Mouse (Mus musculus) olfactory bulb, adult 2 months (tissue): ENCODE measurements around the gene Fam83f. TPM values are rescaled to one million over a fixed set of nuclear protein-coding genes. Genes with fewer than 3 reads are reported as not detected.

Source experiments
- H3K27ac ChIP-seq: fragments of 200-500 bp; 2 replicates; pipeline ENCODE4 v1.5.1; 2012; ENCODE audit warnings: low read depth, low read length; ENCODE audit not compliant: insufficient read depth
- H3K4me1 ChIP-seq: fragments of 200-500 bp; 2 replicates; pipeline ENCODE4 v1.6.1; 2012; ENCODE audit warnings: low read length; ENCODE audit not compliant: control insufficient read depth, insufficient read depth
- H3K4me3 ChIP-seq: fragments of 200-500 bp; 2 replicates; pipeline ENCODE4 v1.5.1; 2012; ENCODE audit warnings: mild to moderate bottlenecking, low read depth, low read length, moderate library complexity; ENCODE audit not compliant: insufficient read depth
- CTCF ChIP-seq: fragments of 200-500 bp; IDR thresholded peaks from 2 replicates; pipeline ENCODE4 v1.5.1; 2012; ENCODE audit warnings: low read depth, mild to moderate bottlenecking, low read length, moderate library complexity; ENCODE audit not compliant: insufficient read depth
- POLR2A ChIP-seq: fragments of 200-500 bp; IDR thresholded peaks from 2 replicates; pipeline ENCODE4 v1.6.1; 2012; ENCODE audit warnings: mild to moderate bottlenecking, low read depth, low read length, moderate library complexity; ENCODE audit not compliant: insufficient read depth
- WGBS: fragments of 180-500 bp; shearing (Covaris S2); methylation state at CpG from one replicate; pipeline ENCODE4 v1.1.7; 2018; 5-methylcytosine and 5-hydroxymethylcytosine counted together
- polyA plus RNA-seq: library from polyadenylated mRNA; stranded (reverse); fragments of >200 nt; gene quantifications from 2 replicates; pipeline ENCODE4 v1.2.4, GENCODE M21; 2012; ENCODE audit warnings: low replicate concordance; ENCODE audit not compliant: missing spikeins, insufficient read depth, insufficient read length

Fam83f gene
- polyA plus RNA-seq, 1 experiment = not detected

DNA sequence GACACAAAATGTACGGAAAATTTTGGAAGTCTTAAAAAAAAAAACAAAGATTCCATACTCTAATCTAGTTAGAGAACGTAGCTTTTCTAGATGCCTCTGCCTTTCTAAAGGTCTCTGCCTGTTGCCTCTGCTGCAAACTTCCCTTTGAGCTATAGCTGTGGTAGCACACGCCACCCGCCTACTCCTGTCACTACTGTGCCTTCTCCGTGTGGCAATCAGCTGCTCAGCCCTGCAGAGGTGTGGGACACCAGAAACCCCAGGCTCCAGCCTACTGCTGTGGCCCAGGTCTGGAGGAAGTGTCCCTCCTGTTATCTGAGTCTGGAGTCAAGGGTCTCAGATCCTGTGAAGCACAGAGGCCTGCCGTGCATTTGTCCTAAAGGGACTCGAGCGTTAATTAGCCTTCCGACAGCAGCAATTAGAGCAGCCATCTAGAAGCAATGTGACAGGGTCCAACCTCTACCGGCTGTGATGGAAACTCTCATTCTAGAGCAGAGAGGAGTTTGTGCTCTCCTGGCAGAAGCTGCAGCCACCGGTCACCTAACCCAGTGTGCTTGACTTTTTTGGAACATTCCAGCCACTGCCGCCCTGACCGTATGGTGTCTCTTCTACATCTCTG is 34.8 kb upstream of the Fam83f start:
- 49% methylated on average over 13 of the region's 13 CpGs for WGBS

DNA sequence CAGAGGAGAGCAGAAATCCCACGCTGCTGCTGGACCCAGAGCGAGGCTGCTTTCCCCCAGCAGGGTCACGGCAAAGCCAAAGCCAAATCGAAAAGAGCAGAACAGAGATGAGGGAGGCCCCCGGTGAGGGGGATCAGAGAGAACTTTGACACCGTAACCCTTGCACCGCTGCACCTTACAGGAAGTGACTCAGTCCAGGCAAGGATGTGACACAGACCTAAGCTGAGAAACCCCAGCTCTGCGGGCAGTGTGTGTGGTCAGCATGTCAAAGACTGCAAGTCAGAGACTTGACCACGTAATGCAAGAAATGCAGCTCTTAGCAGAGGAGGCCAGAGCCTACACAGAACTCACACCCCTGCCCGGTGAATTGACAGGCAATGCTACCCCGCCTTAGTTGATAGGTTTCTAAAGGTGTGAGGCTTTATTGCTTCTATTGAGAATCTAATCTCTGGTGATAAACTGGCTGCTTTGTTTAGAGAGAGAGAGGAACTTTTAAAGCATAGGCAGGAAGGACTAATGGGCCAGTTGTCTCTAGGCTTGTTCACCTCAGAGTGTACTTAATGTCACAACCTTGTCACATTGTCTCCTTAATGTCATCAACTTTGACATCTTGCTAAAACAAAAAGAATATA is 32.5 kb upstream of the Fam83f start:
- TF ChIP-seq POLR2A = no peak
- no peak for TF ChIP-seq CTCF
- no peak overlapping the region for H3K4me3 ChIP-seq
- peaks cover 23% of the 10 kb centered on the region for H3K4me1 ChIP-seq
- WGBS = 77% methylated on average over 11 of the region's 11 CpGs
- H3K27ac ChIP-seq = no peak overlapping the region

More for the DNA sequence above, 34.8 kb upstream of the Fam83f start:
- Histone ChIP-seq H3K4me3 (no peak overlapping the region), H3K27ac (0 out of 2 replicates have a peak overlapping the region, but pooled peaks have one; percentile 2), H3K4me1 (peaks cover 28% of the 10 kb centered on the region)
- TF ChIP-seq POLR2A (no peak), CTCF (no peak)

DNA sequence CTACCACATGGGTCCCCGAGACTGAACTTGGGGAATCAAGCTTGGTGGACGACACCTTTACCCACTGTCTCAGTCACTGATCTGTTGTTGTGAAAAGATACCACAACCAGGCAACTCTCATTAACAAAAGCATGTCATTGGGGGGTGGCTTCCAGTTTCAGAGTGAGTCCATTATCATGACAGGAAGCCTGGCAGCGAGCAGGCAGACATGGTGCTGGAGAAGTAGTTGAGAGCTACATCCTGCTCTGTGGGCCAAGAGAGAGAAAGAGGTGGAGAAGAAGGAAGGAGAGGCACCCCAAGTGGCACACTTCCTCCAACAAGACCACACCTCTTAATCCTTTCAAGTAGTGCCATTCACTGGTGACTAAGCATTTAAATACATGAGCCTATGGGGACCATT is 31.8 kb upstream of the Fam83f start:
- WGBS = 97% methylated on average over 3 of the region's 3 CpGs
- H3K4me1 ChIP-seq = peaks cover 23% of the 10 kb centered on the region
- H3K27ac ChIP-seq = no peak overlapping the region
- TF ChIP-seq POLR2A (no peak), CTCF (no peak)
- no peak overlapping the region for H3K4me3 ChIP-seq

DNA sequence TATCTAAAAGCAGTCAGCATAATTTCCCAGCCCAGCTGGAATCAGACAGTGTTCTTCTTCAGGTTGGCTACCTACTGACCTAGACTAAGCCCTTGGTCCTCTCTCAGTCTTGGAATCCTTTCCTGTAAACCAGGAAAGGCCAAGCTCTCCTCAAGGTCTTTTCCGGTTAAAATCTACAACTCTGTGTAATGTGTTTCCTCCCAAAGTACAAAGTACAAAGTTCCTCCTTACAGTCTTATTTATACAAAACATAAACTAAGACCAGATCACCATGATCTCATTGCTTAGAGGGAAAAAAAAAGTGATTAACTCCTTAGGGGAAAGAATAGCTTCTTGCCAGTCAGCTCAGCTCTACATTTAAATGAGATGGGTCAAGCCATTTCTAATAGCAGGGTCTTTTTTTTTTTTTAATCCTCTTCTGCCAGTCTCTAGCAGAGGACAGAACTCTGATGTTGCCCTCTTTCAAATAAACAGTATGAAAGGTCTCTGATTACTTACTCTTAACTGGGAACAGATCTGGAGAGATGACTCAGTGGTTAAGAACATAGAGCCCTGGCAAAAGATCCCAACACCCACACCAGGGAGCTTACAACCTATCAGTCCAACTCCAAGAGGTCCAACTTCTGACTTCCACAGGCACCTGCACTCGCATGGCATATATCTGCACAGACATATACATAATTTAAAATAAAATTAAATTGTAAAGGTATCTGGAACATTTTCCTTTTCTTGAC is 29.8 kb upstream of the Fam83f start:
- 83% methylated on average over 2 of the region's 2 CpGs for WGBS
- H3K4me3 ChIP-seq = no peak overlapping the region
- 0 out of 2 replicates have a peak overlapping the region, but pooled peaks have one; percentile 15 for H3K27ac ChIP-seq
- TF ChIP-seq CTCF (no peak), POLR2A (no peak)
- H3K4me1 ChIP-seq = peaks cover 17% of the 10 kb centered on the region

DNA sequence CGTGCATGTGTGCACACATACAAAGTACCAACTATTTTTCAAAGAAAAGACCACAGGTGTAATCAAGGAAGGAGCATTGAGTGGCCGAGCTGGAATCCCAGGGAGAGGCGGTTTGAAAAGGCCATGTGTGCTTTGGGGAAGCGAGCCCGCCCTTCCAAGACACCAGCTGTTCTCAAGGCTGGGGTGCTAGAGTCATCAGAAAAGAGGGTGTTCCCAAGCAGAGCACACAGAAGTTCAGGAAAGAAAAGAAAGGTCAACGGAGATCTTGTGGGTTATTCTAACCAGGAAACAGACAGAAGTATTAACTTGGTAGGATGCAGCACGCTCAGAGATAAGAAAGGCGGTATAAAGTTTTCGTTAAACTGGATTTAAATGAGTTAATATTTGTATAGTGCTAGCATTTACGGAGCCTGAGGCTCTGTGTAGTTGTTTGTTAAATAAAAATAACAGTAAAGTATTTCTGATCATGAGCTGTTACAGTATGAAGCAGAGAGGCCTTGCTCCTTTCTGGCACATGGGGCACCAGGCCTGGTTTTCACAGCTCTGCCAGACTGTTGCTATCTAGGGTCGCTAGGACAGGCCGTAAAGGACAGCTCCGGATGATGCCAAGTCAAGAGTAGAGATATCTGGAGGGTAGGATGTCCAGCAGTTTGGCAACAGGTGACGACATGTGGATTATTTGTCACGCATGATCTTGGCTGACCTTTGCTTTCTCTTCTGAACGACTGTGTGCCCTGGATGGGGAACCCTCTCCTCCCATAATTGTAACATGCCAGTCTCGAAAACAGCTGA is 26.4 kb upstream of the Fam83f start:
- Histone ChIP-seq H3K4me3 (no peak overlapping the region), H3K4me1 (peaks cover 36% of the 10 kb centered on the region), H3K27ac (no peak overlapping the region)
- TF ChIP-seq CTCF = no peak
- no peak for TF ChIP-seq POLR2A
- 85% methylated on average over 17 of the region's 17 CpGs for WGBS

DNA sequence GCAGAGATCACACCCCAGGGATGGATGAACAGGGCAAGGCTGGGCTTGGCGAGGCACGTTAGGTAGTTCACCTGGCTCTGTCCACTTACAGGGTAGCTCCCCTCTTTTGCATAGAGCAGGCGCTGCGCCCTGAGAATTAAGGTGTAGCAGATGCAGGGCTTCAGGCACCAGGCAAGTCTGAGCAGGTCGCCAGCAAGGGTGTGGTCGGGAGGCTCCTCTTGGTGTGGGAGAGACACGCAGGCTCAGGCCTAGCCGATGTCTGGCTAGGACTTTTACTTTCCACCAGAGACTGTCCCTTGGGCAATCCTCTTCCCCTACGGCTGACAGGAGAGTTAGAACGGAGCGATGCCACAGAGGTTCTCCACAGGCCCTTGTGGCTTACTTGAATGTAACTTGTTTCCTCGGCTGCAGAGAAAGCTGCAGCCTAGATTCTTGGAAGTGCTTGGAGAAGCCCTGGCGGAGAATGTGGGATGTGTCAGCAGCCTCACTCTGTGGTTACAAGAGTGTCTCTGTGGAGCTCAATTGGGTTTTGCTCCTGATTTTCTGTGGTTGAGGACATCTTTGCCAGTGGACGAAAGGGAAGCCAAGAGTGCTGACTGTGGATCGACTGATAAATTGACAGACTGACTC is 22.6 kb upstream of the Fam83f start:
- TF ChIP-seq CTCF = no peak
- TF ChIP-seq POLR2A = no peak; the same call in 1 of the 2 replicates
- peak overlapping the region; percentile 85 for H3K27ac ChIP-seq
- 68% methylated on average over 15 of the region's 15 CpGs for WGBS
- no peak overlapping the region for H3K4me3 ChIP-seq
- peaks cover 49% of the 10 kb centered on the region for H3K4me1 ChIP-seq

DNA sequence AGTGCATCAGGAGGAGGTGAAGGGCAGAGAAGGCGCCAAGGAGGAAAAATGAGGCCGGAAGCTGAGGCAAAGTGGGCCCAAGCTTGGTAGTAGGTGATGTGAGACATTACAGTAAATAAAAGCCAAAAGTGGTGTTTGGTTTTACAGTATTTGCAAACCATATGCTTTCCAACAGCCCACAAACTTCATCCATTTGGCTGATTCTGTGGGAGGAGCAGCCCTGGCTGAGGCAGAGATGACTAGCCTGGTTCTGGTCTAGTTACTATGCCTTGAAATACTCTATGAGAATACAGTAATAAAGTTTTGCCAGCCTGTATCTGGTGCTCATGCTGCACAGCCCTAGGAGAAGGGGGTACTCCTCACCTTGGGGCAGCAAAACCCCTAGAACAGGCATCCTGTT is 21.2 kb upstream of the Fam83f start:
- H3K27ac ChIP-seq = peak overlapping the region; percentile 4; the same call in 1 of the 2 replicates
- peaks cover 49% of the 10 kb centered on the region for H3K4me1 ChIP-seq
- TF ChIP-seq POLR2A = no peak
- no peak for TF ChIP-seq CTCF
- WGBS = 67% methylated on average over 2 of the region's 2 CpGs
- no peak overlapping the region for H3K4me3 ChIP-seq

DNA sequence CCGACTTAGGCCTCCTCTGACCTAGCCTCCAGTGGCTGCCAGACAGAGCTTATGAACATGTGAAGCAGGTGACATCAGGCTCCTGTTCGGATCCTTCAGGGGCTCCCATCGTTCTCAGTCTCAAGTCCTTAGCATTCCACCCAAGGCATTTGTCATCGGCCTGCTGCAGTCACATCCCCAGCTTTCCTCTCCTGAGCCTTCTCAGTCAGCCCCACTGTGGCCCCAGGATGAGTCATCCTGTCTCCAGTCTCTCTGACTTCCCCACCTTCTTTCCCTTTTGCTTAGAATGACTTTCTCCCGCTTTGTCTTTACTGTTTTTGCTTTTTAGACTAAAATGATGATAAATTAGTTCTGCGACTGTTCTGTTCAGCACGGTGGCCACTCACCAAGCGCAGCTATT is 17.8 kb upstream of the Fam83f start:
- Histone ChIP-seq H3K4me1 (peaks cover 38% of the 10 kb centered on the region), H3K4me3 (no peak overlapping the region), H3K27ac (peak overlapping the region; percentile 79)
- 50% methylated on average over 8 of the region's 8 CpGs for WGBS
- TF ChIP-seq POLR2A = no peak
- TF ChIP-seq CTCF = no peak
